Mouse (Mus musculus): ENCODE data around the gene Notch2.

GRCm38 (mm10) chr3:98015205-98016171 lies 2.2 kb downstream of the Notch2 start:
- TF ChIP-seq CTCF (IDR thresholded peaks at IDR 0.05) (no peak), EP300 (IDR thresholded peaks at IDR 0.05) (no peak)

All from lung, postnatal 0 days (tissue).